Mouse (Mus musculus) embryo, embryonic 9.5 days (tissue): ENCODE results near the gene St3gal3.

ENCODE experiments used
- DNase-seq: peaks from one replicate; pipeline ENCODE4 v3.0.0-alpha.2; 2017; ENCODE audit errors: extremely low spot score

Gene St3gal3

GRCm38 (mm10) chr4:117926545-117927482 lies 207.9 kb downstream of the St3gal3 start:
- DNase-seq: peak; percentile 47

GRCm38 (mm10) chr4:117924916-117925315 lies 209.8 kb downstream of the St3gal3 start:
- DNase-seq: no peak

- DNase-seq: no peak
Measured at GRCm38 (mm10) chr4:117923450-117923849, 211.3 kb downstream of the St3gal3 start.

- DNase-seq: no peak
Measured at GRCm38 (mm10) chr4:117921358-117921757, 213.4 kb downstream of the St3gal3 start.

- no peak for DNase-seq
Measured at GRCm38 (mm10) chr4:117918762-117919161, 216.0 kb downstream of the St3gal3 start.

- no peak for DNase-seq
Measured at GRCm38 (mm10) chr4:117918261-117918660, 216.5 kb downstream of the St3gal3 start.

- DNase-seq: no peak
Measured at GRCm38 (mm10) chr4:117917847-117918246, 216.9 kb downstream of the St3gal3 start.

GRCm38 (mm10) chr4:117917402-117917801 lies 217.3 kb downstream of the St3gal3 start:
- DNase-seq: no peak

GRCm38 (mm10) chr4:117916386-117916785 lies 218.3 kb downstream of the St3gal3 start:
- DNase-seq: no peak

- no peak for DNase-seq
Measured at GRCm38 (mm10) chr4:117915489-117916105, 219.1 kb downstream of the St3gal3 start.

- peak; percentile 99 for DNase-seq
Measured at GRCm38 (mm10) chr4:117914591-117915442, 219.9 kb downstream of the St3gal3 start, which contains the start of gene Ipo13. TSS of gene Ipo13 (minus strand) at chr4:117914999.

- no peak for DNase-seq
Measured at GRCm38 (mm10) chr4:117914031-117914430, 220.7 kb downstream of the St3gal3 start.

GRCm38 (mm10) chr4:117913421-117913820 lies 221.3 kb downstream of the St3gal3 start:
- no peak for DNase-seq

- DNase-seq: no peak
Measured at GRCm38 (mm10) chr4:117912685-117913273, 221.9 kb downstream of the St3gal3 start.

- DNase-seq: no peak
Measured at GRCm38 (mm10) chr4:117912131-117912561, 222.6 kb downstream of the St3gal3 start.

- DNase-seq: no peak
Measured at GRCm38 (mm10) chr4:117908834-117909453, 225.8 kb downstream of the St3gal3 start.

- DNase-seq: no peak
Measured at GRCm38 (mm10) chr4:117906196-117906595, 228.5 kb downstream of the St3gal3 start.

- no peak for DNase-seq
Measured at GRCm38 (mm10) chr4:117904761-117905160, 230.0 kb downstream of the St3gal3 start.

GRCm38 (mm10) chr4:117904094-117904493 lies 230.6 kb downstream of the St3gal3 start:
- no peak for DNase-seq

- no peak for DNase-seq
Measured at GRCm38 (mm10) chr4:117898111-117898510, 236.6 kb downstream of the St3gal3 start.

- no peak for DNase-seq
Measured at GRCm38 (mm10) chr4:117896031-117896430, 238.7 kb downstream of the St3gal3 start.
